Comparison of ENCODE assay signal across 22 mouse cellular contexts in genomic region chr19:56065730-56066129, GRCm38 (mm10).
"Had no signal": no experiment of that assay in that cellular context is flagged by ENCODE, and none has a peak within 500 bp of the region (broad histone marks: within the 10 kb centered on the region; RNA-seq: fewer than 3 reads in every experiment).

No protein-coding gene starts in this region.

- H3K4me3 ChIP-seq: heart, adult 2 months; heart, embryonic 13.5 days; heart, embryonic 15.5 days; hindbrain, embryonic 13.5 days; hindbrain, embryonic 15.5 days; limb, embryonic 13.5 days; limb, embryonic 15.5 days; liver, embryonic 12.5 days had no signal

- H3K4me2 ChIP-seq: heart, embryonic 11.5 days; heart, embryonic 13.5 days; heart, embryonic 15.5 days; hindbrain, embryonic 13.5 days; hindbrain, embryonic 15.5 days; limb, embryonic 13.5 days; limb, embryonic 15.5 days; liver, embryonic 12.5 days had no signal

- H3K27ac ChIP-seq: heart, adult 2 months; heart, embryonic 13.5 days; heart, embryonic 15.5 days; hindbrain, embryonic 13.5 days; hindbrain, embryonic 15.5 days; hindbrain, postnatal 0 days; limb, embryonic 13.5 days; limb, embryonic 15.5 days; liver, embryonic 12.5 days; liver, embryonic 14.5 days had no signal

- H3K9me3 ChIP-seq: heart, embryonic 13.5 days; heart, embryonic 15.5 days; hindbrain, embryonic 13.5 days; hindbrain, embryonic 15.5 days; limb, embryonic 13.5 days; limb, embryonic 15.5 days; liver, embryonic 12.5 days had no signal

- H3K36me3 ChIP-seq: heart, embryonic 13.5 days; heart, embryonic 15.5 days; hindbrain, embryonic 13.5 days; hindbrain, embryonic 15.5 days; limb, embryonic 13.5 days; limb, embryonic 15.5 days; liver, embryonic 12.5 days had no signal

- H3K9ac ChIP-seq: heart, embryonic 13.5 days; heart, embryonic 15.5 days; hindbrain, embryonic 13.5 days; hindbrain, embryonic 15.5 days; limb, embryonic 13.5 days; limb, embryonic 15.5 days; liver, embryonic 12.5 days; liver, embryonic 14.5 days had no signal

- DNase-seq: gastrocnemius, postnatal 14 days; gastrocnemius, postnatal 36 days; heart, adult 2 months; heart, postnatal 14 days; heart, postnatal 36 days; kidney, adult 18-20 months; kidney, adult 9 months; kidney, postnatal 25 days; layer of hippocampus, adult 9-11 months; layer of hippocampus, postnatal 36 days; left cerebral cortex, postnatal 4 days had no signal

- H3K27me3 ChIP-seq: limb, embryonic 15.5 days; liver, embryonic 12.5 days had no signal

- ATAC-seq: hindbrain, postnatal 0 days; intestine, embryonic 16.5 days; liver, embryonic 12.5 days had no signal
